Mouse (Mus musculus) hindbrain, postnatal 0 days (tissue): ENCODE data around the gene Gnb1. TPM values are rescaled to one million over a fixed set of nuclear protein-coding genes. Genes with fewer than 3 reads are reported as not detected.
A peak's percentile ranks its signal among the peaks of the same experiment; 100 is the strongest.

ENCODE experiments used
- ATAC-seq: fragments of 200-750 bp; cut with Nextera tagmentation; 2 replicates; pipeline ENCODE4 v1.8.0; 2017; ENCODE audit warnings: mild to moderate bottlenecking, moderate TSS enrichment, moderate library complexity
- DNase-seq: peaks from one replicate; pipeline ENCODE4 v3.0.0-alpha.2; 2015; ENCODE audit warnings: low spot score
- H3K27ac ChIP-seq: fragments of 300-500 bp; sonication (generic); 2 replicates; pipeline ENCODE4 v1.5.1; 2014; ENCODE audit warnings: mild to moderate bottlenecking
- H3K27me3 ChIP-seq: fragments of 300-500 bp; sonication (generic); 2 replicates; pipeline ENCODE4 v1.6.1; 2014; ENCODE audit warnings: low read length, mixed read lengths; ENCODE audit not compliant: insufficient read depth
- H3K36me3 ChIP-seq: fragments of 300-500 bp; sonication (generic); 2 replicates; pipeline ENCODE4 v1.6.1; 2014; ENCODE audit warnings: low read length, mixed read lengths; ENCODE audit not compliant: insufficient read depth
- H3K4me1 ChIP-seq: fragments of 300-500 bp; sonication (generic); 2 replicates; pipeline ENCODE4 v1.6.1; 2014; ENCODE audit warnings: antibody characterized with exemption, low read length, mixed read lengths; ENCODE audit not compliant: insufficient read depth
- H3K4me2 ChIP-seq: fragments of 300-500 bp; sonication (generic); 2 replicates; pipeline ENCODE4 v1.6.1; 2014; ENCODE audit warnings: low read depth, mild to moderate bottlenecking, low read length, moderate library complexity, mixed read lengths
- H3K4me3 ChIP-seq: fragments of 300-500 bp; sonication (generic); 2 replicates; pipeline ENCODE4 v1.5.1; 2014; ENCODE audit warnings: low read length
- H3K9ac ChIP-seq: fragments of 300-500 bp; sonication (generic); replicated peaks from 2 replicates; pipeline ENCODE4 v1.6.1; 2014; ENCODE audit warnings: mild to moderate bottlenecking, low read length, moderate library complexity, mixed read lengths
- H3K9me3 ChIP-seq: fragments of 300-500 bp; sonication (generic); 2 replicates; pipeline ENCODE4 v1.6.1; 2016; ENCODE audit warnings: low read length, mixed read lengths
- CTCF ChIP-seq: IDR thresholded peaks from 2 replicates; pipeline ENCODE4 v1.5.1; 2016; ENCODE audit warnings: antibody characterized with exemption, control low read depth, low read depth
- WGBS: fragments of 180-500 bp; shearing (Covaris S2); extraction: QIAGEN DNeasy Blood & Tissue Kit; methylation state at CpG from one replicate; pipeline ENCODE4 v1.1.7; 2014; 5-methylcytosine and 5-hydroxymethylcytosine counted together
- polyA plus RNA-seq: library from polyadenylated mRNA; unstranded; fragments of >200 nt; fragmentation: Nextera tagmentation; extraction: Ambion mirVana; gene quantifications from 2 replicates; pipeline ENCODE4 v1.2.1, GENCODE M21; 2015
- total RNA-seq: library from RNA; depleted of rRNA; stranded (reverse); fragments of >200 nt; gene quantifications from 2 replicates; pipeline ENCODE4 v1.2.3, GENCODE M21; 2014

The Gnb1 gene
- total and polyA plus RNA-seq, 2 experiments from 2014 or later, result 456 to 1,230 TPM

- Histone ChIP-seq H3K36me3 (peaks cover 9% of the 10 kb centered on the region; the same call in 1 of the 2 replicates), H3K4me1 (no peaks in the 10 kb centered on the region), H3K27me3 (no peaks in the 10 kb centered on the region), H3K9ac (no peak overlapping the region), H3K9me3 (no peaks in the 10 kb centered on the region), H3K4me2 (no peak overlapping the region), H3K27ac (no peak overlapping the region), H3K4me3 (no peak overlapping the region)
- WGBS, result 97% methylated on average over 9 of the region's 9 CpGs
- ATAC-seq, result no peak
- DNase-seq, result no peak
- TF ChIP-seq CTCF, result no peak
These were observed 82.7 kb downstream of the Gnb1 start for GRCm38 (mm10) chr4:155573876-155574275.

GRCm38 (mm10) chr4:155574931-155575330, 83.8 kb downstream of the Gnb1 start:
- H3K9me3 ChIP-seq, result no peaks in the 10 kb centered on the region
- no peak for TF ChIP-seq CTCF
- 86% methylated on average over 11 of the region's 11 CpGs for WGBS
- H3K4me3 ChIP-seq, result no peak overlapping the region
- ATAC-seq (no peak), DNase-seq (no peak)
- H3K27me3 ChIP-seq, result no peaks in the 10 kb centered on the region
- H3K36me3 ChIP-seq, result peaks cover 16% of the 10 kb centered on the region; the same call in 1 of the 2 replicates
- no peak overlapping the region for H3K27ac ChIP-seq
- H3K4me2 ChIP-seq, result no peak overlapping the region
- H3K9ac ChIP-seq, result no peak overlapping the region
- H3K4me1 ChIP-seq, result no peaks in the 10 kb centered on the region

- no peak for ATAC-seq
- no peak overlapping the region for H3K4me2 ChIP-seq
- no peaks in the 10 kb centered on the region for H3K27me3 ChIP-seq
- H3K27ac ChIP-seq, result no peak overlapping the region
- peaks cover 16% of the 10 kb centered on the region; the same call in 1 of the 2 replicates for H3K36me3 ChIP-seq
- no peak overlapping the region for H3K9ac ChIP-seq
- TF ChIP-seq CTCF, result no peak
- H3K4me1 ChIP-seq, result no peaks in the 10 kb centered on the region
- 85% methylated on average over 8 of the region's 8 CpGs for WGBS
- no peak overlapping the region for H3K4me3 ChIP-seq
- H3K9me3 ChIP-seq, result no peaks in the 10 kb centered on the region
- no peak for DNase-seq
These were observed 84.4 kb downstream of the Gnb1 start for GRCm38 (mm10) chr4:155575521-155575920.

- no peaks in the 10 kb centered on the region for H3K4me1 ChIP-seq
- no peaks in the 10 kb centered on the region for H3K9me3 ChIP-seq
- H3K4me2 ChIP-seq, result no peak overlapping the region
- H3K9ac ChIP-seq, result no peak overlapping the region
- H3K27ac ChIP-seq, result no peak overlapping the region
- TF ChIP-seq CTCF, result no peak
- no peak for ATAC-seq
- H3K36me3 ChIP-seq, result peaks cover 17% of the 10 kb centered on the region; the same call in 1 of the 2 replicates
- no peaks in the 10 kb centered on the region for H3K27me3 ChIP-seq
- no peak overlapping the region for H3K4me3 ChIP-seq
- DNase-seq, result no peak
- 95% methylated on average over 9 of the region's 9 CpGs for WGBS
These were observed 86.0 kb downstream of the Gnb1 start for GRCm38 (mm10) chr4:155577132-155577531.

- no peak for DNase-seq
- WGBS, result 92% methylated on average over 5 of the region's 5 CpGs
- Histone ChIP-seq H3K4me3 (no peak overlapping the region), H3K9ac (no peak overlapping the region), H3K27me3 (no peaks in the 10 kb centered on the region), H3K36me3 (peaks cover 22% of the 10 kb centered on the region; the same call in 1 of the 2 replicates), H3K27ac (no peak overlapping the region), H3K4me2 (no peak overlapping the region), H3K9me3 (no peaks in the 10 kb centered on the region), H3K4me1 (no peaks in the 10 kb centered on the region)
- TF ChIP-seq CTCF, result no peak
- ATAC-seq, result no peak
These were observed 86.6 kb downstream of the Gnb1 start for GRCm38 (mm10) chr4:155577741-155578140.

- H3K4me3 ChIP-seq, result no peak overlapping the region
- no peak for ATAC-seq
- H3K9me3 ChIP-seq, result no peaks in the 10 kb centered on the region
- no peaks in the 10 kb centered on the region for H3K27me3 ChIP-seq
- H3K9ac ChIP-seq, result no peak overlapping the region
- no peak overlapping the region for H3K4me2 ChIP-seq
- no peak overlapping the region for H3K27ac ChIP-seq
- WGBS, result 84% methylated on average over 7 of the region's 7 CpGs
- H3K36me3 ChIP-seq, result peaks cover 23% of the 10 kb centered on the region; the same call in 1 of the 2 replicates
- TF ChIP-seq CTCF, result no peak
- DNase-seq, result no peak
- H3K4me1 ChIP-seq, result no peaks in the 10 kb centered on the region
These were observed 87.4 kb downstream of the Gnb1 start for GRCm38 (mm10) chr4:155578336-155579125.

- ATAC-seq (0 out of 2 replicates have a peak, but pooled peaks have one; percentile 38), DNase-seq (peak; percentile 69)
- Histone ChIP-seq H3K4me2 (no peak overlapping the region), H3K27me3 (no peaks in the 10 kb centered on the region), H3K9ac (no peak overlapping the region), H3K4me3 (no peak overlapping the region), H3K9me3 (no peaks in the 10 kb centered on the region), H3K27ac (no peak overlapping the region), H3K36me3 (peaks cover 41% of the 10 kb centered on the region; the same call in 1 of the 2 replicates), H3K4me1 (no peaks in the 10 kb centered on the region)
- TF ChIP-seq CTCF, result peak; percentile 87
- 24% methylated on average over 1 of the region's 1 CpGs for WGBS
These were observed 89.3 kb downstream of the Gnb1 start for GRCm38 (mm10) chr4:155580420-155580819.
